Mouse (Mus musculus) E14TG2a.4 (cell line): Measurements from ENCODE around the gene Armcx2.

ENCODE experiments used
- CTCF ChIP-seq: conservative IDR thresholded peaks from 2 replicates; pipeline ENCODE4 v1.5.1; 2014; ENCODE audit warnings: low read length
- NANOG ChIP-seq: IDR thresholded peaks from 2 replicates; pipeline ENCODE4 v1.6.1; 2014; ENCODE audit warnings: borderline replicate concordance, low read length, mixed read lengths

DNA sequence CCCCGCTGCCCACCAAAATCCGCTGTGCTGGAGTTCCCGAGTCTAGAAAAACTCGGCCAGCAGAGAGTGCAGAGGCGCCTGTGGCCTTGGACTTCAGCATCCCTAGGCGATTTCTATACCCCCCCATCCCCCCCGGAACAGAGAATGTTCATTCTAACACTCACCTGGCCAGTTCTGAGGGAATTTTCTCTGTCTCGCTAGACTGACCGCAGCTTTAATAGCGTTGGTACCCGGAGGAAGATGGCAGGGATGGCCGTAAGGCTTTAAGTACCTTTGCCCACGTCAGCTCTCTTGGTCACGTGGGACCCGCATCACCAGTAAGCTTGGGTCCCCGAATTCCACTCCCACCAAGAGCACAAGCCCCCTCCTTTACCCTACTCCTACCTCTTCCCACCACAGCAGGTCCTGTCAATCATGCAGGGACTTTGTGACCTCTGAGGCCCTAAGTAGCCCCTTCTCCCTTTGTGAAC is at the start of gene Armcx2:
- no peak for TF ChIP-seq CTCF
- no peak for TF ChIP-seq NANOG
